Mouse (Mus musculus): Measurements from ENCODE around the gene Dhx32.

DNA sequence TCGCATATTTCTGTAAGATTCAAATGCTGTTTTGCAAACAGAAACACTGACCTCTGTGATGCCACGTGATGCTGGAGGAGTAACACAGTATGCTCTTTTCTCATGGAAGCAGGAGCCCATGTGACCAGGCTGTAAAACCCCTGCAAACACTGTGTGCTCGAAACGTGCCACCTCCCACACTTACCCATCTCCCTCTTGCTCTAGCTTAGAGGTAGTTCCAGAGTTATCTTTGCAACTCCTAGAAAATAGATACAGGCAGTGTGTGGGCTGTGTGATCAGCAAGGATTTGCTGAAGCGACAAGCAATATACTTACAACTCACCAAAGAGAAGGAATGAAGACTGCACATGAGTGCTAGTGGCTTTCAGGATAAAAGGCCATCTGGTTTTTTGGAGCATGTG, 14.0 kb downstream of the Dhx32 start:
- no peak for TF ChIP-seq POLR2A (IDR thresholded peaks at IDR 0.05; ENCODE audit: insufficient read depth, low read length)
- TF ChIP-seq CTCF (IDR thresholded peaks at IDR 0.05; ENCODE audit: low read depth, low read length): no peak
- TF ChIP-seq EP300 (IDR thresholded peaks at IDR 0.05; ENCODE audit: insufficient read depth, low read depth, low read length): no peak
